Mouse (Mus musculus) gastrocnemius, adult 2 months (tissue): ENCODE measurements around the gene Rnf151. TPM values are rescaled to one million over a fixed set of nuclear protein-coding genes. Genes with fewer than 3 reads are reported as not detected.
"Not testable (repeated sequence)": the region's sequence is repeated elsewhere in the genome, so short reads cannot be mapped to it uniquely, and the experiment has no call there.

Experiments
- DNase-seq: peaks from one replicate; pipeline ENCODE4 v3.0.0; 2022
- H3K27ac ChIP-seq: fragments of 200-600 bp; 2 replicates; pipeline ENCODE4 v1.8.1; 2022; ENCODE audit warnings: mild to moderate bottlenecking
- H3K4me3 ChIP-seq: fragments of 200-600 bp; 2 replicates; pipeline ENCODE4 v1.8.1; 2022; ENCODE audit warnings: mild to moderate bottlenecking, moderate library complexity
- CTCF ChIP-seq: fragments of 200-600 bp; IDR thresholded peaks from 2 replicates; pipeline ENCODE4 v1.8.1; 2022; ENCODE audit warnings: antibody characterized with exemption, mild to moderate bottlenecking, moderate library complexity
- intact Hi-C: fragments of 180-260 bp; cut with DNase I; formaldehyde crosslinking; loops from one replicate; pipeline ENCODE4 v1.15.1; 2025
- total RNA-seq, 2 experiments: library from RNA; stranded (reverse); gene quantifications; 2 replicates each; pipeline ENCODE4 v1.2.3; 2021

Gene Rnf151
- total RNA-seq, 2 experiments from 2014 or later: not detected

GRCm38 (mm10) chr17:24667416-24667815, 50.4 kb downstream of the Rnf151 start:
- peak; percentile 75 for TF ChIP-seq CTCF
- H3K4me3 ChIP-seq: no peak overlapping the region
- 0 out of 2 replicates have a peak overlapping the region, but pooled peaks have one; percentile 12 for H3K27ac ChIP-seq
- intact Hi-C loops: loop anchor here (5.0 to 10.0 kb wide), 2 partner anchors 53 to 125 kb away; no protein-coding TSS in a partner anchor
- DNase-seq: peak; percentile 69

GRCm38 (mm10) chr17:24667011-24667410, 50.9 kb downstream of the Rnf151 start:
- H3K4me3 ChIP-seq, DNase-seq: not testable (repeated sequence)
- intact Hi-C loops: loop anchor here (5.0 to 10.0 kb wide), 2 partner anchors 52 to 125 kb away; no protein-coding TSS in a partner anchor
- H3K27ac ChIP-seq: 0 out of 2 replicates have a peak overlapping the region, but pooled peaks have one; percentile 12

Other genes starting within 250 kb of the Rnf151 start
- 10 to 100 TPM; 11.4 to 16.5 TPM for gene E4f1, start 247.8 kb downstream of the Rnf151 start, total RNA-seq
- gene Pgp, start 247.7 kb downstream of the Rnf151 start, total RNA-seq: 10 to 100 TPM; 50.8 to 56.3 TPM
- not detected for gene Bricd5, start 244.2 kb downstream of the Rnf151 start, total RNA-seq
- gene Mlst8, start 239.0 kb downstream of the Rnf151 start, total RNA-seq: 10 to 100 TPM; 12.1 to 14.8 TPM
- gene Caskin1, start 229.5 kb downstream of the Rnf151 start, total RNA-seq: under 1 TPM in 1 of 2 experiments, not detected in 1; 0.08 TPM
- gene Traf7, start 190.1 kb downstream of the Rnf151 start, total RNA-seq: 10 to 100 TPM; 27.3 to 35.2 TPM
- gene Rab26, start 183.9 kb downstream of the Rnf151 start, total RNA-seq: not detected
- 10 to 100 TPM; 18.3 to 25.0 TPM for gene Pkd1, start 168.2 kb downstream of the Rnf151 start, total RNA-seq
- 10 to 100 TPM; 84.9 to 90.4 TPM for gene Tsc2, start 85.4 kb downstream of the Rnf151 start, total RNA-seq
- 1 to 10 TPM; 2.6 to 3.4 TPM for gene Nthl1, start 85.4 kb downstream of the Rnf151 start, total RNA-seq
- 10 to 100 TPM; 27.8 to 52.9 TPM for gene Slc9a3r2, start 67.7 kb downstream of the Rnf151 start, total RNA-seq
- not detected for gene Npw, start 59.6 kb downstream of the Rnf151 start, total RNA-seq
- 10 to 100 TPM; 22.1 to 24.5 TPM for gene Zfp598, start 48.4 kb downstream of the Rnf151 start, total RNA-seq
- gene Syngr3, start 28.1 kb downstream of the Rnf151 start, total RNA-seq: not detected
- gene Gfer, start 21.9 kb downstream of the Rnf151 start, total RNA-seq: 10 to 100 TPM; 32.8 to 37.5 TPM
- under 1 TPM; 0.56 to 0.74 TPM for gene Noxo1, start 21.8 kb downstream of the Rnf151 start, total RNA-seq
- 10 to 100 TPM; 15.5 to 16.7 TPM for gene Tbl3, start 10.4 kb downstream of the Rnf151 start, total RNA-seq
- gene Rps2, start 53 bp upstream of the Rnf151 start, total RNA-seq: 100 to 1,000 TPM; 508 to 641 TPM
- gene Ndufb10, start 6.4 kb upstream of the Rnf151 start, total RNA-seq: 100 to 1,000 TPM; 367 to 608 TPM
- gene Rpl3l, start 9.8 kb upstream of the Rnf151 start, total RNA-seq: 100 to 1,000 TPM; 753 to 889 TPM
- 100 to 1,000 TPM; 165 to 220 TPM for gene Msrb1, start 18.6 kb upstream of the Rnf151 start, total RNA-seq
- gene Hs3st6, start 34.9 kb upstream of the Rnf151 start, total RNA-seq: not detected
- not detected for gene Meiob, start 86.2 kb upstream of the Rnf151 start, total RNA-seq
- 10 to 100 TPM; 75.8 to 90.9 TPM for gene Hagh, start 122.1 kb upstream of the Rnf151 start, total RNA-seq
- gene Fahd1, start 132.3 kb upstream of the Rnf151 start, total RNA-seq: 10 to 100 TPM; 34.6 to 50.6 TPM
- 1 to 10 TPM; 3.4 to 4.0 TPM for gene Igfals, start 147.9 kb upstream of the Rnf151 start, total RNA-seq
- 10 to 100 TPM; 10.5 to 11.3 TPM for gene Nubp2, start 168.3 kb upstream of the Rnf151 start, total RNA-seq
- gene Spsb3, start 168.6 kb upstream of the Rnf151 start, total RNA-seq: 10 to 100 TPM; 30.4 to 37.7 TPM
- gene Eme2, start 177.0 kb upstream of the Rnf151 start, total RNA-seq: 10 to 100 TPM in 1 of 2 experiments, 1 to 10 TPM in 1; 9.3 to 10.9 TPM
- gene Mrps34, start 177.1 kb upstream of the Rnf151 start, total RNA-seq: 10 to 100 TPM; 75.8 to 95.7 TPM
- 10 to 100 TPM; 10.2 to 13.1 TPM for gene Nme3, start 178.4 kb upstream of the Rnf151 start, total RNA-seq
- gene Mapk8ip3, start 218.9 kb upstream of the Rnf151 start, total RNA-seq: 10 to 100 TPM; 19.3 to 21.8 TPM
- 1 to 10 TPM; 5.3 to 6.8 TPM for gene Jpt2, start 242.6 kb upstream of the Rnf151 start, total RNA-seq